Mouse (Mus musculus) lung, embryonic 16.5 days (tissue): ENCODE measurements around the gene Ndufs7. TPM values are rescaled to one million over a fixed set of nuclear protein-coding genes. Genes with fewer than 3 reads are reported as not detected.

ENCODE experiments used
- ATAC-seq: fragments of 200-750 bp; cut with Nextera tagmentation; 2 replicates; pipeline ENCODE4 v1.8.0; 2017; ENCODE audit warnings: low read depth, mild to moderate bottlenecking, moderate library complexity
- H3K27ac ChIP-seq: fragments of 300-500 bp; sonication (generic); 2 replicates; pipeline ENCODE4 v1.5.1; 2014; ENCODE audit warnings: mild to moderate bottlenecking, control low read depth, low read length
- H3K27me3 ChIP-seq: fragments of 300-500 bp; sonication (generic); 2 replicates; pipeline ENCODE4 v1.6.1; 2014; ENCODE audit warnings: low read depth, low read length, mixed read lengths; ENCODE audit not compliant: control insufficient read depth, insufficient read depth
- H3K36me3 ChIP-seq: fragments of 300-500 bp; sonication (generic); 2 replicates; pipeline ENCODE4 v1.6.1; 2014; ENCODE audit warnings: low read length; ENCODE audit not compliant: control insufficient read depth, insufficient read depth
- H3K4me1 ChIP-seq: fragments of 300-500 bp; sonication (generic); replicated peaks from 2 replicates; pipeline ENCODE4 v1.6.1; 2014; ENCODE audit warnings: low read length, mixed read lengths; ENCODE audit not compliant: control insufficient read depth, insufficient read depth
- H3K4me2 ChIP-seq: fragments of 300-500 bp; sonication (generic); 2 replicates; pipeline ENCODE4 v1.6.1; 2014; ENCODE audit warnings: low read depth, low read length, control low read depth
- H3K4me3 ChIP-seq: fragments of 300-500 bp; sonication (generic); 2 replicates; pipeline ENCODE4 v1.5.1; 2014; ENCODE audit warnings: mild to moderate bottlenecking, low read length, control low read depth
- H3K9ac ChIP-seq: fragments of 300-500 bp; sonication (generic); 2 replicates; pipeline ENCODE4 v1.6.1; 2014; ENCODE audit warnings: low read length, control low read depth
- H3K9me3 ChIP-seq: fragments of 300-500 bp; sonication (generic); 2 replicates; pipeline ENCODE4 v1.6.1; 2016; ENCODE audit warnings: low read length; ENCODE audit not compliant: control insufficient read depth
- WGBS: fragments of 180-500 bp; shearing (Covaris S2); extraction: QIAGEN DNeasy Blood & Tissue Kit; methylation state at CpG from one replicate; pipeline ENCODE4 v1.1.7; 2014; 5-methylcytosine and 5-hydroxymethylcytosine counted together
- polyA plus RNA-seq: library from polyadenylated mRNA; unstranded; fragments of >200 nt; fragmentation: Nextera tagmentation; extraction: Ambion mirVana; gene quantifications from 2 replicates; pipeline ENCODE4 v1.2.1, GENCODE M21; 2015

The Ndufs7 gene
- polyA plus RNA-seq, 1 experiment from 2014 or later = 313 TPM

GRCm38 (mm10) chr10:80265149-80265486, 16.2 kb downstream of the Ndufs7 start:
- WGBS = 1% methylated on average over 18 of the region's 18 CpGs
- ATAC-seq = no peak
- Histone ChIP-seq H3K4me3 (peak overlapping the region; percentile 80), H3K9ac (peak overlapping the region; percentile 100), H3K36me3 (peaks cover 4% of the 10 kb centered on the region; the same call in 1 of the 2 replicates), H3K4me1 (peaks cover 36% of the 10 kb centered on the region), H3K27me3 (no peaks in the 10 kb centered on the region), H3K27ac (peak overlapping the region; percentile 82), H3K4me2 (peak overlapping the region; percentile 69), H3K9me3 (no peaks in the 10 kb centered on the region)

DNA sequence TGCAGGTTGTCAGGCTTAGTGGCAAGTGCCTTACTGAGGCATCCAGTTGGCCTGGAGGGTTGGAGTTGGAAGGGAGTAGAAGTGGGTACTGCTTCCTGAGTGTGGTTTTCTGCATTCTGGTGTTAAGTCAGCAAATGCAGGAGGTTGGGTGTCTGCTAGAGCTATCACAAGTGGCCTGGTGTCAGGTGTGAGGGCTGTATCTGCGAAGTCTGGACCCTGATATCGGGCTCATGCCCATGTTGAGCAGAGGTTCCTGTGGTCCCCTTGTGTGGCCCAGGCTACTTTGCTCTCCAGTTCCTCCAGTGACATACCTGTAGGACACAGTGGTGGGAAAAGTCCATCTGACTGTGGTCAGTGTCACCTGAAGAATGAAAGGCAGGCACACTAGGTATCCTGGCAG, 21.2 kb downstream of the Ndufs7 start:
- Histone ChIP-seq H3K4me2 (no peak overlapping the region), H3K9me3 (no peaks in the 10 kb centered on the region), H3K36me3 (peaks cover 16% of the 10 kb centered on the region; the same call in 1 of the 2 replicates), H3K27me3 (no peaks in the 10 kb centered on the region), H3K4me1 (peaks cover 32% of the 10 kb centered on the region), H3K4me3 (no peak overlapping the region), H3K9ac (no peak overlapping the region), H3K27ac (no peak overlapping the region)
- 86% methylated on average over 2 of the region's 2 CpGs for WGBS
- no peak for ATAC-seq

DNA sequence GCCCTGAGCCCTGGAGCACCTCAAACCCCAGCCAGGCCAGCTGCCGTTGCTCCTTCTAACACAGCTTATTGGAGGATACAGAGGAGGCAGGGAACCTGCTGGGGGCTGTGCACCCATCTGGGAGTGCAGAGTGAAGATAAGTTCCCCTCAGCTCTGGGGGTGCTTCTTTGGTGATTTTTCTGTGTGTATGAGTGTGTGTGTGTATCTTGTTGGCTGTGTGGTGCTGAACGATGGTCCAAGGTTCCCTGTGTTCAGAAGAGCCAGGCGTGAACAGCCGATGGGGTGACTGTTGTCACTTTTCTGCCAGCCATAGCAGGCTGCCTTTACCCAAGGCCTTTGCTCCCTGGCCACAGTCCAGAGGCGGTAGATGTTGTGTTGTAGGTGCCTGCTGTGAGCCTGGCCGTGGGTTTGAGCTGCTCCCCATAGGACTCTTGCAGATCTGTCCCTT, 21.8 kb downstream of the Ndufs7 start:
- no peaks in the 10 kb centered on the region for H3K9me3 ChIP-seq
- peaks cover 16% of the 10 kb centered on the region for H3K36me3 ChIP-seq
- no peak for ATAC-seq
- WGBS = 51% methylated on average over 6 of the region's 6 CpGs
- 0 out of 2 replicates have a peak overlapping the region, but pooled peaks have one; percentile 22 for H3K27ac ChIP-seq
- H3K4me1 ChIP-seq = peaks cover 32% of the 10 kb centered on the region
- no peak overlapping the region for H3K9ac ChIP-seq
- no peaks in the 10 kb centered on the region for H3K27me3 ChIP-seq
- no peak overlapping the region for H3K4me2 ChIP-seq
- no peak overlapping the region for H3K4me3 ChIP-seq

DNA sequence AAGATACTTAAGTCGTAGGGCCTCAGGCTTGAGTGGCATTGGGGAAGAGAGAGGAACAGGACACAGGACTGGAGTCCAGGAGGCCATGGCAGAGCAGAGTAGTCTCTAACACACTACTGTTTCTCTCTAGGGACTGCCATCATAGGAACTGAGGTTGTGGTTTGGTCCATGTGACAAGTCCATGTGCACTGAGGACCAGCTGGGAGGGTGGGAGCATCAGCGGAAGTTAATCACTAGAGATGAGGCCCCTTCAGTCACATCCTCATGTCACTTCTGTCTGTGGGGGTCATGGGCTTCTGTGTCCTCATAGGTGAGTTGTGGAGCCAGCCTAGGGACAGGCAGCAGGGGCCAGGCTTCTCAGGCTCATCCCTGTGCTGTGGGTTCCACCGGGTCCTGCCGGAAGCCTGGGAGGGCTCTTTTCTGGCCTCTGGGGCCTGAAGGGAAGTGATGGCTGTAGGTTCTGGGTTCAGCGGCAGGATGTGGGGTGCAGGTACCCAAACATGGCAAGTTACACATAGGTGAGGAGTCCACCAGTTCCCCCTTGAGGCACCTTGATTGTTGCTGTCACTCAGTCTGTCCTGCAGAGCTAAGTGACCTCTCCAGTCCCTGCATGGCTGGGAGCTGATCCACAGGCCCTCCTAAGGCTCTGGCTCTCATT, 22.4 kb downstream of the Ndufs7 start:
- no peak overlapping the region for H3K27ac ChIP-seq
- H3K4me1 ChIP-seq = peaks cover 29% of the 10 kb centered on the region
- H3K4me3 ChIP-seq = no peak overlapping the region
- H3K9ac ChIP-seq = no peak overlapping the region
- H3K27me3 ChIP-seq = no peaks in the 10 kb centered on the region
- H3K9me3 ChIP-seq = no peaks in the 10 kb centered on the region
- H3K36me3 ChIP-seq = peaks cover 22% of the 10 kb centered on the region
- WGBS = 79% methylated on average over 5 of the region's 5 CpGs
- no peak overlapping the region for H3K4me2 ChIP-seq
- ATAC-seq = no peak

DNA sequence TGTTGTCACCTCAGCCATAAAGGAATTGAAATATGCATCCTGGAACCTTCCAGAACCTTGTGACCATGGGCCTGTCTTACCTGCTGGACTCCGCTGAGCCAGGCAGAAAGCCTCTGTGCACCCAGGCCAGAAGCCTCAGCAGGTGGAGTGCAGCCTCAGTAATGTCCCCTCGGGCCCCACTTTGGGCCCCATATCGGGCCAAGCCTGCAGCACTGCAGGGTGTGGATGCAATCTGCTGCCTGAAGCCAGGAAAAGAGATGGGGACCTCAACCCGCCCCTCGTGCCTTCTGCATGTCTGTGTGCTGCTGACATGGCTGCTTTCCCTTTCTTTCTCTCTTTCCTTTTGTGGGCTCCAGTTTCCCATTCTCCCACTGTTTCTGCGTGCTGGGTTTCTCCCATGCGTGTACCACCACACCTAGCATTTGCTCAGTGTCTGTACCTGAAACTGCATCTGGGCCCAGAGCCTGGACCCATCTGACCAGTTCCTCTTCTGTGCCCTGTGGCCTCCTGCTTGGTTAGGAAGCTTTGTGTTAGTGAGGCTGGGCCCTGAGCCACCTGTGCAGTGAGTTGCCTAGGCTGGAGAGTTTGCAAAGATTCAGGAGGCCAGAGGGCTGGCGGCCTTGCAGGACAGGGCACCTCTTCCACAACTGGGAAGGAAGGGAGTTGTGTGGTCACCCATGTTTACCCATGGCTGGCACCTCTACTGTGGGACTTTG, 23.1 kb downstream of the Ndufs7 start:
- WGBS = 81% methylated on average over 8 of the region's 8 CpGs
- Histone ChIP-seq H3K9ac (no peak overlapping the region), H3K4me3 (no peak overlapping the region), H3K4me1 (peaks cover 22% of the 10 kb centered on the region), H3K36me3 (peaks cover 25% of the 10 kb centered on the region), H3K27ac (no peak overlapping the region), H3K9me3 (no peaks in the 10 kb centered on the region), H3K4me2 (no peak overlapping the region), H3K27me3 (no peaks in the 10 kb centered on the region)
- no peak for ATAC-seq

DNA sequence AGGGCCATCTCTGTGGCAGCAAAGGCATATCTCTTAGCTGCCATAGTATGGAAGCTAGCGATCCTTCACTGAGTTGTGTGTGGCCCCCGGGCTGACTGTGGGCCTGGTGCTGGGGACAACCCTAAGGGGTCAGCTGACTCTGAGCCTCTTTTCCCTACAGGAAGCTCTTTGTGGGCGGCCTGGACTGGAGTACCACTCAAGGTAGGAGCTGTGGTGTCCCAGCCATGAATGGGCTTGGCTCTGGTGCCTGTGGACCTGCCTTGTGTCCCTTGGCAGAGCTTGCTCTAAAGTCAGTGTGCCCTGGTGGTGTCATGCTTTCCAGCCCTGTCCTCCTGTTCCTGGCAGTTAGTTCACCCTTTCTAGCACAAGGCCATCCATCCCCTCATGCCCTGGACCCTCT, 24.9 kb downstream of the Ndufs7 start:
- 0 out of 2 replicates have a peak, but pooled peaks have one; percentile 4 for ATAC-seq
- H3K27me3 ChIP-seq = no peaks in the 10 kb centered on the region
- H3K4me3 ChIP-seq = no peak overlapping the region
- H3K9ac ChIP-seq = no peak overlapping the region
- no peak overlapping the region for H3K4me2 ChIP-seq
- no peaks in the 10 kb centered on the region for H3K9me3 ChIP-seq
- peaks cover 40% of the 10 kb centered on the region for H3K36me3 ChIP-seq
- 65% methylated on average over 3 of the region's 3 CpGs for WGBS
- H3K27ac ChIP-seq = no peak overlapping the region
- H3K4me1 ChIP-seq = peaks cover 7% of the 10 kb centered on the region

DNA sequence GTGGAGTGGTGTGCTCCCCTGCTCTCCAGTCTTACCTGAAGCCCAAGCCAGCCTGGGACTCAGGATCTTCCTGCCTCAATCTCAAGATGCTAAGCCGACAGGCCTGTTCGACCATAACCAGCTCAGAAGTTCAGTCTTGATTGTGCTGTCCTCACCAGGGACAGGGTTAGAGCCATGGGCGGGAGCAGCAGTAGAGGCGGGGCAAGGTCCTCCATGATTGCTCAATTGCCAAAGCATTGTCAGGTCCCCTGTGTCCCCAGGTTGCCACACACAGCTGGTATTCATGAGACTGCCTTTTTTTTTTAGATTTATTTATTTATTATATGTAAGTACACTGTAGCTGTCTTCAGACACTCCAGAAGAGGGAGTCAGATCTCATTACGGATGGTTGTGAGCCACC, 27.3 kb downstream of the Ndufs7 start:
- no peak overlapping the region for H3K27ac ChIP-seq

DNA sequence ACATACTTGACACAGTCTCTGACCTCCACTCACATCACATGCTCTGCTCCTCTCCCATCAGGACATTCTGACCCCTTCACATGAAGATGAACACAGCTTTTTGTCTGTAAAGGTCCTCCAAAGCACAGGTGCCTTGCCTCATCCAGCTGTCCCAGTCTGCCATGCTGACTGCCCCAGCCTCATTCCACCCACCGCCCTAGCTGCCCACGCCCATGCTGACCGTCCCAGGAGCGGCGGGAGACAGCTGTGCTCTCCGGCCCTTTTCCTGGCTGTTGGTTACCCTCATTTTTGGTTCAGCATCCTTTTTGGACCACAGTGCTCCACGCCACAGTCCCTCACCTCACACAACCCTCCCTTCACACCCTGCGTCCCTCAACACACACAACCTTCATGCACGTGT, 29.5 kb downstream of the Ndufs7 start:
- ATAC-seq = no peak
- Histone ChIP-seq H3K27ac (no peak overlapping the region), H3K4me3 (no peak overlapping the region), H3K36me3 (peaks cover 59% of the 10 kb centered on the region), H3K9ac (no peak overlapping the region), H3K4me2 (no peak overlapping the region), H3K9me3 (no peaks in the 10 kb centered on the region), H3K27me3 (no peaks in the 10 kb centered on the region), H3K4me1 (peaks cover 16% of the 10 kb centered on the region)
- 88% methylated on average over 9 of the region's 9 CpGs for WGBS

More for the DNA sequence above, 27.3 kb downstream of the Ndufs7 start:
- no peak overlapping the region for H3K4me3 ChIP-seq
- peaks cover 6% of the 10 kb centered on the region for H3K4me1 ChIP-seq
- H3K9me3 ChIP-seq = no peaks in the 10 kb centered on the region
- H3K9ac ChIP-seq = no peak overlapping the region
- no peak for ATAC-seq
- H3K4me2 ChIP-seq = no peak overlapping the region
- WGBS = 83% methylated on average over 4 of the region's 5 CpGs
- H3K27me3 ChIP-seq = no peaks in the 10 kb centered on the region
- H3K36me3 ChIP-seq = peaks cover 59% of the 10 kb centered on the region

- ATAC-seq = no peak
- Histone ChIP-seq H3K9ac (no peak overlapping the region), H3K4me3 (no peak overlapping the region), H3K36me3 (peaks cover 59% of the 10 kb centered on the region), H3K4me2 (no peak overlapping the region), H3K4me1 (peaks cover 16% of the 10 kb centered on the region), H3K9me3 (no peaks in the 10 kb centered on the region), H3K27ac (no peak overlapping the region), H3K27me3 (no peaks in the 10 kb centered on the region)
- 88% methylated on average over 12 of the region's 12 CpGs for WGBS
These were observed 30.4 kb downstream of the Ndufs7 start for GRCm38 (mm10) chr10:80279273-80279672.
